Mouse (Mus musculus): ENCODE results near the gene Adarb1. TPM values are rescaled to one million over a fixed set of nuclear protein-coding genes. Genes with fewer than 3 reads are reported as not detected.

The Adarb1 gene
- polyA plus RNA-seq, 1 experiment from 2014 or later = 10.9 TPM

DNA sequence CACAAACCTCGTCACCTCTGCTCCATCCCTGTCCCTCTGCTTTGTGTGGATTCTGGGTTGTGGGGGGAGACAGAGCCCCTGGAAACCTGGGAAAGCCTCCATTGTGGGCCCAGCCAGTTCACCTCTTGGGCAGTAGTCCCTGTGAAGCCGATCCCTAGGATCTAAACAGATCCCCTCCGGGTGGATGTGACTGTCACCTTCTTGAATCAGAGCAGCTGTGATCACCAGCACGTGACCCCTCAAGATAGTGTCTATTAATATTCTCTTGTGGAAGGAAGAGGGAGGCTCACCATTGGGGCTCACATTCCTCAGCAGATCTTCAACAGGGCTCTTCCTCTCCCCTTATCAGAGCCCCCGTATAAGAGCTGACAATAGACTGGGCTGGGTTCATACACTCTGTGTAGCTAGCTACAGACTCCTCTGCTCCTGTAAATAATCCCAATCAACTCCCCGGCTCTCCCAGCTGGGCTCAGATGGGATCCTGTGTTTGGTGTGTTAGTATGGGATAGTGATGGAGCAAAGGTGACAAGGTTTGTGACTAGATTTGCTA lies 30.7 kb upstream of the Adarb1 start:
- Histone ChIP-seq H3K4me3 (replicated peaks) (no peak overlapping the region), H3K9me3 (no peaks in the 10 kb centered on the region), H3K9ac (replicated peaks) (no peak overlapping the region), H3K4me1 (replicated peaks) (peaks cover 6% of the 10 kb centered on the region; the same call in 1 of the 2 replicates), H3K27me3 (no peaks in the 10 kb centered on the region), H3K4me2 (replicated peaks) (no peak overlapping the region), H3K27ac (no peak overlapping the region), H3K36me3 (no peaks in the 10 kb centered on the region)
- ATAC-seq = no peak
- 65% methylated on average over 6 of the region's 6 CpGs for WGBS

DNA sequence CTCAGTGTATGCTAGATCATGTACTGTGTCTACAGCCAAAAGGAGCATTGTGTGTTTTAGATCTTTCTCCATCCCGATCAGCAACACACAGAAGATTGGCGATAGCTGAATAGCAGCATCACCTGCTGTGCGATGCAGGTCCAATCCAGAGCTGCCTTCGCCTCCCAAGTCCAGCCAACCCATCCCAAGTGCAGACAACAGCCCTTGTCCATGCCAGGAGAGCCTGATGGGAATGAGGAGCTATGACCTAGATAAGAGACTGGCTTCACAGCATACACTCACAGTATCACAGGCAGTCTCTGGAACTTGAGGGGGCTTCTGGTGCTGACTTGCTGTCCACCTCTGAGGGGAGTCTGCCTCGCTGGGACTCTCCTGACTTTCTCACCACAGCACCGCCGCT lies 30.1 kb upstream of the Adarb1 start:
- Histone ChIP-seq H3K4me2 (replicated peaks) (no peak overlapping the region), H3K9me3 (no peaks in the 10 kb centered on the region), H3K36me3 (no peaks in the 10 kb centered on the region), H3K4me3 (replicated peaks) (no peak overlapping the region), H3K27me3 (no peaks in the 10 kb centered on the region), H3K27ac (no peak overlapping the region), H3K4me1 (replicated peaks) (peaks cover 6% of the 10 kb centered on the region; the same call in 1 of the 2 replicates), H3K9ac (replicated peaks) (no peak overlapping the region)
- WGBS = 81% methylated on average over 7 of the region's 7 CpGs
- ATAC-seq = no peak

- WGBS = 18% methylated on average over 2 of the region's 2 CpGs
- H3K9ac ChIP-seq (replicated peaks) = no peak overlapping the region
Observed at GRCm38 (mm10) chr10:77447755-77448154, 29.7 kb upstream of the Adarb1 start.

DNA sequence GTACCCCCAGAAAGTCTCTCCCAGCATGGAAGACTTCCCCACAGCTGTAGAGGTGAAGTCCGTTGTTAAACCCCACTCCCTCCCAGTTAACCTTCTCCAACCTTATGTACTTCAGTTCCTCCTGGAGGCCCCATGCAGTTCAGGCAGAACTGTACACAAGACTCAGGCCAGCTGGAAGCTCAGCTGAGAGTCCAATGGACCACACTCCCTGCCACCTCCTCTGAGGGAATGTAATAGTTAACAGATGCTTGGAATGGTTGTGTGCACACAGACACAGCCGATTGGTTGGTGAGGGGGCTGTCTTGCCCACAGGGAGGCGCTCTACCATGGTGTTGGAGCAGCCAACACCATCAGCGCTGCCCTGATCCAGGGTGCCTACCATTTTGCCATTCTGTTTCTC lies 24.2 kb upstream of the Adarb1 start:
- Histone ChIP-seq H3K9ac (replicated peaks) (no peak overlapping the region), H3K4me3 (replicated peaks) (no peak overlapping the region), H3K27me3 (no peaks in the 10 kb centered on the region), H3K27ac (no peak overlapping the region), H3K4me2 (replicated peaks) (no peak overlapping the region), H3K36me3 (no peaks in the 10 kb centered on the region), H3K4me1 (replicated peaks) (no peaks in the 10 kb centered on the region), H3K9me3 (no peaks in the 10 kb centered on the region)
- WGBS = 88% methylated on average over 4 of the region's 4 CpGs
- ATAC-seq = no peak

More at GRCm38 (mm10) chr10:77447755-77448154, 29.7 kb upstream of the Adarb1 start:
- no peaks in the 10 kb centered on the region for H3K36me3 ChIP-seq
- H3K4me1 ChIP-seq (replicated peaks) = peaks cover 6% of the 10 kb centered on the region; the same call in 1 of the 2 replicates
- H3K4me2 ChIP-seq (replicated peaks) = no peak overlapping the region
- H3K4me3 ChIP-seq (replicated peaks) = no peak overlapping the region
- no peak for ATAC-seq
- no peak overlapping the region for H3K27ac ChIP-seq
- H3K9me3 ChIP-seq = no peaks in the 10 kb centered on the region
- no peaks in the 10 kb centered on the region for H3K27me3 ChIP-seq

DNA sequence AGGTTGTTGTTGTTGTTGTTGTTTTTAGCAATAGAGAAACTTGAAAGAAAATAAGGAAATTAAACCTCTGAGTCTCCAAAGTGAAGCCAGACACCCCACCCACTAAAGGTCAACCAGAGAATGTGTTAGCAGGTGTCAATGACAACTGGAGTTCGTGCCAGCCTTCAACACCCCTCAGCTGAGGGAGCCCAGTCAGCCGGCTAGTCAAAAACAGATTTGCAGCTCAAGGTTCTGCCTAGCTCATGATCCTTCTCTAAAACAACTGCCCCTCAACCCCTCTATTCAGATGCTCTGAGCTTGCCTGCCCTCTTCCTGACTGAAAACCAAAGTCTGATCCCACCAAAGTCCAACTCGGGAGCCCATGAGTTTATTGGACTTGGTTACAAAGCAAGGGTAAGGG lies 23.7 kb upstream of the Adarb1 start:
- ATAC-seq = no peak
- H3K4me1 ChIP-seq (replicated peaks) = no peaks in the 10 kb centered on the region
- H3K9me3 ChIP-seq = no peaks in the 10 kb centered on the region
- no peak overlapping the region for H3K27ac ChIP-seq
- 89% methylated on average over 3 of the region's 3 CpGs for WGBS
- no peaks in the 10 kb centered on the region for H3K27me3 ChIP-seq
- no peak overlapping the region for H3K4me3 ChIP-seq (replicated peaks)
- H3K4me2 ChIP-seq (replicated peaks) = no peak overlapping the region
- no peak overlapping the region for H3K9ac ChIP-seq (replicated peaks)
- H3K36me3 ChIP-seq = no peaks in the 10 kb centered on the region

- H3K9ac ChIP-seq (replicated peaks) = no peak overlapping the region
- no peaks in the 10 kb centered on the region for H3K4me1 ChIP-seq (replicated peaks)
- no peak overlapping the region for H3K4me3 ChIP-seq (replicated peaks)
- no peaks in the 10 kb centered on the region for H3K9me3 ChIP-seq
- no peak overlapping the region for H3K4me2 ChIP-seq (replicated peaks)
- no peaks in the 10 kb centered on the region for H3K27me3 ChIP-seq
- WGBS = 75% methylated on average over 19 of the region's 19 CpGs
- H3K27ac ChIP-seq = no peak overlapping the region
- H3K36me3 ChIP-seq = no peaks in the 10 kb centered on the region
- no peak for ATAC-seq
Observed at GRCm38 (mm10) chr10:77440841-77441755, 23.0 kb upstream of the Adarb1 start.

DNA sequence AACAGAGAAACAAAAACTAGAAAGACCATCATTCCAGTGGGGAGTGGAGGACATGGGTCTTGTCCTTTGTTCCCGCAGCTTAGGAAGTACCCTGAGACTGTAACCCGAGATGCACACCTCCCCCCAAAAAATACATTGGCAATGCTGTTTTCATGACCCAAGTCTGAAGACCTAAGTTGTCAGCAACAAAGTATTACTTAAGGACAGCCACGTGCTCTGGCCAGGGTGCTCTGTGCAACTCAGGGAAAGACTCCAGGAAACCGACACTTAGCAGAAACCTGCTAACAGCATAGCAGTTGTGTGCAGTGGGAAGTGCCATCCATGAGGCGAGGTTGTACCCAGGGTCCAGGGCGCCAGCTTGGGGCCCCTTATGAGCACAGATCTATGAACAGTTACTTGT lies 22.2 kb upstream of the Adarb1 start:
- Histone ChIP-seq H3K9me3 (no peaks in the 10 kb centered on the region), H3K4me2 (replicated peaks) (no peak overlapping the region), H3K4me3 (replicated peaks) (no peak overlapping the region), H3K36me3 (no peaks in the 10 kb centered on the region), H3K27me3 (no peaks in the 10 kb centered on the region), H3K4me1 (replicated peaks) (no peaks in the 10 kb centered on the region), H3K9ac (replicated peaks) (no peak overlapping the region), H3K27ac (no peak overlapping the region)
- WGBS = 65% methylated on average over 6 of the region's 6 CpGs
- ATAC-seq = no peak

GRCm38 (mm10) chr10:77439026-77439425 lies 21.0 kb upstream of the Adarb1 start:
- H3K4me2 ChIP-seq (replicated peaks) = no peak overlapping the region
- H3K36me3 ChIP-seq = no peaks in the 10 kb centered on the region
- no peaks in the 10 kb centered on the region for H3K27me3 ChIP-seq
- H3K27ac ChIP-seq = no peak overlapping the region
- H3K9me3 ChIP-seq = no peaks in the 10 kb centered on the region
- no peak overlapping the region for H3K4me3 ChIP-seq (replicated peaks)
- 88% methylated on average over 3 of the region's 3 CpGs for WGBS
- 0 out of 2 replicates have a peak, but pooled peaks cover 3% of the 10 kb centered on the region for H3K4me1 ChIP-seq (replicated peaks)
- H3K9ac ChIP-seq (replicated peaks) = no peak overlapping the region
- ATAC-seq = no peak

DNA sequence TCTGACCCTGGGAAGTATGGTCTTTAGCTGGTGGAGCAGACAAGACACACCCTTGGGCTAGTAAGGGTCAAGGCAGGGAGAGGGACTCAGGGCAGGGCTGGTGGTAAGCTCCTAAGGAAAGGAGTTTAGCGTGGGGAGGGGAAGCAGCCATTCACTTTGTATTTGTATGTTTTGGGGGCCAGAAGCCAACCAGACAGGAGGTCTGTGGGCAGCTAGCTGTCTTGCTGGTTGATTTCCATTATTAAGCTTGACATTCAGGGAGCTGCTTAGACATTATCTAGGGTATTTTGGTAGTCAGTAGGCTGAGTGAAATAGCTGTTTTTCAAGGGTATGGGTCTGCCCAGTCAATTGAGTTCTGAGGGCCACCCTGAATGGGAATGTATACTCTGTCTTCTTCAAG lies 20.0 kb upstream of the Adarb1 start:
- no peak for ATAC-seq
- Histone ChIP-seq H3K9ac (replicated peaks) (no peak overlapping the region), H3K4me2 (replicated peaks) (no peak overlapping the region), H3K27ac (no peak overlapping the region), H3K4me1 (replicated peaks) (0 out of 2 replicates have a peak, but pooled peaks cover 3% of the 10 kb centered on the region), H3K4me3 (replicated peaks) (no peak overlapping the region), H3K36me3 (no peaks in the 10 kb centered on the region), H3K27me3 (no peaks in the 10 kb centered on the region), H3K9me3 (no peaks in the 10 kb centered on the region)
- WGBS = 65% methylated on average over 1 of the region's 1 CpGs

DNA sequence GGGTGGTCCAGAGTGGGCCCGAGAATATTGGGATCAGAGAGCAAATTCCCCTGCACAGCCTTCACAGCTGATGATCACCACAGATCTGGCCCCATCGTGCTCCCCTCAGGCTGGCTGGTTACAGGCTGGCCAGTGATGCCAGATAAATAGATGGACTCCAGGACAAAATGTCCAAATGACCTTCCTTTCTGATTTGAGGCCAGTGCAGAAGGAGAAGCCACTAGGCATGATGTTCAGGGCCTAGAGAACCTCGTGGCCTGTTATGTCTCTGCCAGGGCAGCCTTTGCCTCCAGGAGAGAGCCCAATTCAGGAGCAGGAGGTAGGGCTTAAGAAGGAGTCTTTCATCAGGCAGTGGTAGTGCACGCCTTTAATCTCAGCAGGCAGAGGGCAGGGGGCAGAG lies 17.3 kb upstream of the Adarb1 start:
- Histone ChIP-seq H3K27me3 (no peaks in the 10 kb centered on the region), H3K4me3 (replicated peaks) (no peak overlapping the region), H3K27ac (no peak overlapping the region), H3K4me2 (replicated peaks) (no peak overlapping the region), H3K36me3 (no peaks in the 10 kb centered on the region), H3K4me1 (replicated peaks) (0 out of 2 replicates have a peak, but pooled peaks cover 3% of the 10 kb centered on the region), H3K9me3 (no peaks in the 10 kb centered on the region), H3K9ac (replicated peaks) (no peak overlapping the region)
- 58% methylated on average over 4 of the region's 4 CpGs for WGBS
- no peak for ATAC-seq

DNA sequence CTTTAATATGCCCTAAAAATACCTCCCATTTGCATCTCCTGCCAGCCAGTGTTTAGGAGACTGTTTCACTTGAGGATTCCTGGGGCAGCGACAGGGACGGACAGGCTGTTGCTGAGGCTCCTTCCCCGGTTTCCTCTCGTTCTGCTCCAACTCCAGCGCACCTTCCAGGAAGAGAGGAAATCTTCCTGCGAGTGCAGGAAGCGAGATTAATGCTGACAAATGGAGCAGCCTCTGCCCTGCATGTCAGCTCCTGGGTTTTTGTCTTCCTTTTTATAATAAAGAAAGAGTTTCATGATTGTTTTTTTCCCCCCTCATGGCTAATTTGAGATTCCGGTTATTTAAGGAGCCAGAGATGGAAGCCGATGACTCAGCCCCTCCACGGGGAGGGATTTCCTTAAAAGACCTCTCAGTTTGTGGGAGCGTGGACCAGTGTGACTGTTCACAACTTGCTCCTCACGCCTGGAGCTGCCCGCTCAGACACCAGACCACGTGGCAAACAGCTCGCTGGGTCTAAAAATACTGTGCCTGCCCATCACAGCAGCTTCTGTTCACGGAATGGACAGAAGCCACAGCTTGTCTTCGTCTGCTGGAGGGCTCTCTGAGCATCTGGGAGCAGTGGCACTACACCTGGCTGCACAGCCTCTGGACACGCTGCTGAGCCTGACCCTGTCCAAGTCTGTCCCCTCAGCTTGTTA lies 16.5 kb upstream of the Adarb1 start:
- H3K27ac ChIP-seq = no peak overlapping the region
- no peak for ATAC-seq
- H3K36me3 ChIP-seq = no peaks in the 10 kb centered on the region
- no peaks in the 10 kb centered on the region for H3K9me3 ChIP-seq
- H3K4me3 ChIP-seq (replicated peaks) = no peak overlapping the region
- no peak overlapping the region for H3K4me2 ChIP-seq (replicated peaks)
- no peak overlapping the region for H3K9ac ChIP-seq (replicated peaks)
- H3K27me3 ChIP-seq = no peaks in the 10 kb centered on the region
- 68% methylated on average over 18 of the region's 18 CpGs for WGBS
- 0 out of 2 replicates have a peak, but pooled peaks cover 3% of the 10 kb centered on the region for H3K4me1 ChIP-seq (replicated peaks)

- Histone ChIP-seq H3K4me2 (replicated peaks) (no peak overlapping the region), H3K4me1 (replicated peaks) (0 out of 2 replicates have a peak, but pooled peaks cover 3% of the 10 kb centered on the region), H3K27ac (no peak overlapping the region), H3K36me3 (no peaks in the 10 kb centered on the region), H3K4me3 (replicated peaks) (no peak overlapping the region), H3K9me3 (no peaks in the 10 kb centered on the region), H3K27me3 (no peaks in the 10 kb centered on the region), H3K9ac (replicated peaks) (no peak overlapping the region)
- no peak for ATAC-seq
- WGBS = 50% methylated on average over 4 of the region's 4 CpGs
Observed at GRCm38 (mm10) chr10:77434076-77434456, 16.0 kb upstream of the Adarb1 start.

Measured in midbrain, embryonic 13.5 days (tissue).